Mouse (Mus musculus) left cerebral cortex, adult 9 months (tissue): ENCODE measurements around the gene Mocs1.

Experiments used
- DNase-seq, 2 experiments: peaks; one replicate each; pipeline ENCODE4 v3.0.0; 2022; ENCODE audit warnings: low spot score in 2 of 2

Mocs1 gene

GRCm38 (mm10) chr17:49428239-49428688 lies at the start of gene Mocs1:
Mocs1 (plus strand) TSS chr17:49428362.
- DNase-seq = peak; percentile 77 to 95

GRCm38 (mm10) chr17:49379645-49380044 lies 48.5 kb upstream of the Mocs1 start:
- no peak for DNase-seq

- DNase-seq = no peak
Measured at GRCm38 (mm10) chr17:49384217-49384943, 43.8 kb upstream of the Mocs1 start.

GRCm38 (mm10) chr17:49387741-49388140 lies 40.4 kb upstream of the Mocs1 start:
- DNase-seq = no peak

GRCm38 (mm10) chr17:49392751-49393150 lies 35.4 kb upstream of the Mocs1 start:
- DNase-seq = no peak

- no peak for DNase-seq
Measured at GRCm38 (mm10) chr17:49394836-49395235, 33.3 kb upstream of the Mocs1 start.

- DNase-seq = no peak
Measured at GRCm38 (mm10) chr17:49399605-49400004, 28.6 kb upstream of the Mocs1 start.

- peak; percentile 23 to 93 for DNase-seq
Measured at GRCm38 (mm10) chr17:49400130-49400529, 28.0 kb upstream of the Mocs1 start.

GRCm38 (mm10) chr17:49403151-49403550 lies 25.0 kb upstream of the Mocs1 start:
- no peak for DNase-seq

GRCm38 (mm10) chr17:49405927-49406326 lies 22.2 kb upstream of the Mocs1 start:
- no peak for DNase-seq

- DNase-seq = no peak
Measured at GRCm38 (mm10) chr17:49412974-49413373, 15.2 kb upstream of the Mocs1 start.

- DNase-seq = no peak
Measured at GRCm38 (mm10) chr17:49413554-49413953, 14.6 kb upstream of the Mocs1 start.

- no peak for DNase-seq
Measured at GRCm38 (mm10) chr17:49416228-49416627, 11.9 kb upstream of the Mocs1 start.

GRCm38 (mm10) chr17:49419813-49420212 lies 8.3 kb upstream of the Mocs1 start:
- DNase-seq = no peak

GRCm38 (mm10) chr17:49422286-49423066 lies 5.7 kb upstream of the Mocs1 start:
- no peak for DNase-seq

- no peak for DNase-seq
Measured at GRCm38 (mm10) chr17:49423067-49423325, 5.2 kb upstream of the Mocs1 start.

- DNase-seq = no peak
Measured at GRCm38 (mm10) chr17:49423872-49424271, 4.3 kb upstream of the Mocs1 start.

GRCm38 (mm10) chr17:49427631-49428238 lies 427 bp upstream of the Mocs1 start:
- DNase-seq = no peak

GRCm38 (mm10) chr17:49428751-49429415 lies 721 bp downstream of the Mocs1 start:
- DNase-seq = no peak

GRCm38 (mm10) chr17:49429471-49430129 lies 1.4 kb downstream of the Mocs1 start:
- no peak for DNase-seq

GRCm38 (mm10) chr17:49430136-49430535 lies 2.0 kb downstream of the Mocs1 start:
- DNase-seq = no peak

- no peak for DNase-seq
Measured at GRCm38 (mm10) chr17:49431176-49431575, 3.0 kb downstream of the Mocs1 start.
